8 mouse cellular contexts compared by ENCODE assay signal in genomic region chr16:77013427-77014320, GRCm38 (mm10). TPM values are rescaled to one million over a fixed set of nuclear protein-coding genes. Genes with fewer than 3 reads are reported as not detected.
DNase-seq lines count a peak whose midpoint lies in the region; ATAC-seq lines count a peak whose summit lies in the region.

Gene Usp25, plus strand, starts transcription at chr16:77013706.

- intact Hi-C loops in left cerebral cortex, postnatal 10 days (cut with DNase I): loop anchor here (10.0 kb wide), 1 partner anchor 109 kb away; no protein-coding TSS in a partner anchor

- peak; percentile 84 for DNase-seq in adipocyte (ENCODE audit: low spot score)
- peak; percentile 91 for DNase-seq in embryo, embryonic 10 days (ENCODE audit: low spot score)
- peak; percentile 89 for DNase-seq in gastrocnemius, postnatal 10 days
- peak; percentile 44 for DNase-seq in hindlimb bud, embryonic 11.5 days (ENCODE audit: extremely low spot score, low read depth, low spot score)
- DNase-seq in left cerebral cortex, postnatal 10 days (ENCODE audit: extremely low spot score in 1 of 2, low spot score in 2 of 2): peak; percentile 64 to 92
- DNase-seq in right cerebral cortex, postnatal 10 days (ENCODE audit: low spot score in 2 of 2): peak; percentile 87 to 88
- DNase-seq in urinary bladder, postnatal 25 days (ENCODE audit: low spot score): peak; percentile 89

- ATAC-seq in megakaryocyte progenitor cell, adult 5-6 weeks (replicated peaks; ENCODE audit: poor library complexity): peak; percentile 81

RNA-seq across cellular contexts. Expression of gene Usp25, which starts in this region (rescaled TPM):
- total RNA-seq in gastrocnemius, postnatal 10 days (2021): 10 to 100 TPM; 76.4 to 78.0 TPM
- total RNA-seq in left cerebral cortex, postnatal 10 days (2021): 10 to 100 TPM; 21.8 to 24.3 TPM
- 73.2 and 81.9 TPM in 2 replicates for total RNA-seq in megakaryocyte progenitor cell, adult 5-6 weeks (2015)
- total RNA-seq in megakaryocyte progenitor cell, adult 5-6 weeks (2017): 74.3 and 82.1 TPM in 2 replicates

Comparison
In these comparisons a context has a peak if more than half of its experiments do, and no peak if none do; other contexts are left out.
1. Peak in every context shown above with its lines: DNase-seq and ATAC-seq.